Mouse (Mus musculus) erythroblast, embryonic 14.5 days (primary cell): ENCODE measurements around the gene Cldn1.

Experiments used
- GATA1 ChIP-seq: IDR thresholded peaks from 2 replicates; pipeline ENCODE4 v1.6.1; 2012; ENCODE audit warnings: low read length, inconsistent platforms, mixed read lengths
- TAL1 ChIP-seq: IDR thresholded peaks from 3 replicates; pipeline ENCODE4 v1.6.1; 2012; ENCODE audit warnings: low read length, inconsistent platforms, mixed read lengths

GRCm38 (mm10) chr16:26309402-26309801 is 62.2 kb downstream of the Cldn1 start:
- TF ChIP-seq GATA1 (no peak), TAL1 (no peak)
